Mouse (Mus musculus): ENCODE data around the gene Mdm2.

DNA sequence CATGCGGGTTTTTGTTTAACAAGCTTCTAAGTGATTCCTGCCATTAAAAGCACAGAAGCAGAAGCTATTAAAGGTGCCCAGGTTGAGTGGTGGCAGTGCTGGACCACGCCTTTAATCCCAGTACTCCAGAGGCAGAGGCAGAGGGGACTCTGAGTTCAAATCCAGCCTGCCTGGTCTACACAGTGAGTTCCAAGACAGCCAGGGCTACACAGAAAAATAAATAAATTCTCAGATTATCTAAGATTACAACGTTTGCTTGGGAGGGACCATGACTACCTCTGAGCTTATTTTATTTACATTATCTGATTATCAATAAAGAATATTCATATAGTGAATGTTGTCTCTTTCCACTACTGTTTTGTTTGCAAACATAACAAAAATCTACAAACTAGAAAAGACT lies 23.5 kb downstream of the Mdm2 start:
- TF ChIP-seq CTCF (IDR thresholded peaks at IDR 0.05; ENCODE audit: low read depth) (no peak), EP300 (IDR thresholded peaks at IDR 0.05; ENCODE audit: low read depth) (no peak)
